Mouse (Mus musculus) G1E (cell line): Measurements from ENCODE around the gene Ate1.

Experiments
- CTCF ChIP-seq: IDR thresholded peaks from 2 replicates; pipeline ENCODE4 v1.5.1; 2012; ENCODE audit warnings: low read depth, low read length, inconsistent platforms, mixed read lengths
- GATA1 ChIP-seq: IDR thresholded peaks from 2 replicates; pipeline ENCODE4 v1.6.1; 2012; ENCODE audit warnings: borderline replicate concordance, low read length, inconsistent platforms, mixed read lengths
- GATA2 ChIP-seq: IDR thresholded peaks from 2 replicates; pipeline ENCODE4 v1.6.1; 2012; ENCODE audit warnings: low read depth, low read length, inconsistent platforms, borderline replicate concordance
- POLR2AphosphoS5 ChIP-seq: IDR thresholded peaks from 2 replicates; pipeline ENCODE4 v1.6.1; 2012; ENCODE audit warnings: low read depth, low read length, inconsistent platforms; ENCODE audit not compliant: insufficient replicate concordance
- TAL1 ChIP-seq: conservative IDR thresholded peaks from 2 replicates; pipeline ENCODE4 v1.6.1; 2012; ENCODE audit warnings: low read depth, low read length, inconsistent platforms, mixed read lengths

- TF ChIP-seq GATA2, result no peak
- no peak for TF ChIP-seq CTCF
- no peak for TF ChIP-seq TAL1
- no peak for TF ChIP-seq GATA1
- no peak for TF ChIP-seq POLR2AphosphoS5
Measured at GRCm38 (mm10) chr7:130367222-130368035, 152.7 kb downstream of the Ate1 start.
